Mouse (Mus musculus) forebrain, embryonic 16.5 days (tissue): ENCODE results near the gene Ppp2r2c. TPM values are rescaled to one million over a fixed set of nuclear protein-coding genes. Genes with fewer than 3 reads are reported as not detected.

ENCODE experiments used
- ATAC-seq: fragments of 200-750 bp; cut with Nextera tagmentation; 2 replicates; pipeline ENCODE4 v1.8.0; 2017; ENCODE audit warnings: mild to moderate bottlenecking, moderate library complexity
- H3K27ac ChIP-seq: fragments of 300-500 bp; sonication (generic); 2 replicates; pipeline ENCODE4 v1.5.1; 2014; ENCODE audit warnings: low read length, control low read depth
- H3K27me3 ChIP-seq: fragments of 300-500 bp; sonication (generic); replicated peaks from 2 replicates; pipeline ENCODE4 v1.6.1; 2014; ENCODE audit warnings: low read length; ENCODE audit not compliant: control insufficient read depth, insufficient read depth
- H3K36me3 ChIP-seq: fragments of 300-500 bp; sonication (generic); 2 replicates; pipeline ENCODE4 v1.6.1; 2014; ENCODE audit not compliant: control insufficient read depth, insufficient read depth
- H3K4me1 ChIP-seq: fragments of 300-500 bp; sonication (generic); replicated peaks from 2 replicates; pipeline ENCODE4 v1.6.1; 2014; ENCODE audit warnings: low read length; ENCODE audit not compliant: control insufficient read depth, insufficient read depth
- H3K4me2 ChIP-seq: fragments of 300-500 bp; sonication (generic); 2 replicates; pipeline ENCODE4 v1.6.1; 2014; ENCODE audit warnings: mild to moderate bottlenecking, low read length, control low read depth
- H3K4me3 ChIP-seq: fragments of 300-500 bp; sonication (generic); replicated peaks from 2 replicates; pipeline ENCODE4 v1.5.1; 2014; ENCODE audit warnings: mild to moderate bottlenecking, low read length, control low read depth
- H3K9ac ChIP-seq: fragments of 300-500 bp; sonication (generic); replicated peaks from 2 replicates; pipeline ENCODE4 v1.6.1; 2014; ENCODE audit warnings: low read depth, low read length, control low read depth
- H3K9me3 ChIP-seq: fragments of 300-500 bp; sonication (generic); 2 replicates; pipeline ENCODE4 v1.6.1; 2016; ENCODE audit warnings: low read length; ENCODE audit not compliant: control insufficient read depth
- WGBS: fragments of 180-500 bp; shearing (Covaris S2); extraction: QIAGEN DNeasy Blood & Tissue Kit; methylation state at CpG from one replicate; pipeline ENCODE4 v1.1.7; 2014; 5-methylcytosine and 5-hydroxymethylcytosine counted together
- polyA plus RNA-seq: library from polyadenylated mRNA; unstranded; fragments of >200 nt; fragmentation: Nextera tagmentation; extraction: Ambion mirVana; gene quantifications from 2 replicates; pipeline ENCODE4 v1.2.1, GENCODE M21; 2015

The Ppp2r2c gene
- polyA plus RNA-seq, 1 experiment from 2014 or later = 38.3 TPM

DNA sequence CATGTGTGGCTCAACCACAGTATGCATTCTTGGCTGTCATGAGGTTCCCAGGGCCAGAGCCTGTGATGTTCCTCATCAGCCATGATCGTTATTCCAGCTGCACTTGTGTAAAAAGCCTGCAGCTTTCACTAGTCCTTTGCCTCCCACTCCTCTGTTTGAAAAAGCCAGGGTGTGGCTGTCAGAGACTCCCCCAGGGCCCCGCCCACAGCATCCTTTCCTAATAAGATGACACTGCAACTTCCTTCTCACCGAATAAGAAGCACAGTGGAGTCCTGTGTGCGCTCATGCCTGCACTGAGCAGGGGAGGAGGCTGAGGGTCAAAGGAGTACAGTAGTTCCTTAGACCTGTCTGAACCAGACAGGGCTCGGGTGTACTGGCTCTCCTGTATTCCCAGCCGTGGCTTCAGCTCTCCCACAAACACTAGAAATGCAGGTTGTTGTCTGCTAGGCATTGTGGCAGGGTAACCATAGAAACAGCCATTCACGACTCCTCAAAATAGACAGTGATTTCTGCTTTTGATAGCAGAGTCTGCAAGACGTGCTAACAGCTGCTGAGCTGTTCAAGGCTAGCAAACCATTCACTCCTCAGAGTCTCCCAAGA lies 76.9 kb downstream of the Ppp2r2c start:
- peaks cover 21% of the 10 kb centered on the region for H3K4me1 ChIP-seq
- no peak overlapping the region for H3K4me2 ChIP-seq
- no peaks in the 10 kb centered on the region for H3K36me3 ChIP-seq
- ATAC-seq = peak; percentile 81
- H3K27me3 ChIP-seq = peaks cover 5% of the 10 kb centered on the region; the same call in 1 of the 2 replicates
- H3K9me3 ChIP-seq = no peaks in the 10 kb centered on the region; the same call in 1 of the 2 replicates
- WGBS = 24% methylated on average over 8 of the region's 8 CpGs
- no peak overlapping the region for H3K9ac ChIP-seq
- H3K27ac ChIP-seq = peak overlapping the region; percentile 81
- no peak overlapping the region for H3K4me3 ChIP-seq

- 59% methylated on average over 2 of the region's 2 CpGs for WGBS
- Histone ChIP-seq H3K9ac (no peak overlapping the region), H3K4me1 (peaks cover 21% of the 10 kb centered on the region), H3K27me3 (peaks cover 5% of the 10 kb centered on the region; the same call in 1 of the 2 replicates), H3K4me3 (no peak overlapping the region), H3K4me2 (no peak overlapping the region), H3K27ac (peak overlapping the region; percentile 81), H3K9me3 (no peaks in the 10 kb centered on the region; the same call in 1 of the 2 replicates), H3K36me3 (no peaks in the 10 kb centered on the region)
- peak; percentile 5 for ATAC-seq
Observed at GRCm38 (mm10) chr5:36945713-36946112, 77.4 kb downstream of the Ppp2r2c start.

DNA sequence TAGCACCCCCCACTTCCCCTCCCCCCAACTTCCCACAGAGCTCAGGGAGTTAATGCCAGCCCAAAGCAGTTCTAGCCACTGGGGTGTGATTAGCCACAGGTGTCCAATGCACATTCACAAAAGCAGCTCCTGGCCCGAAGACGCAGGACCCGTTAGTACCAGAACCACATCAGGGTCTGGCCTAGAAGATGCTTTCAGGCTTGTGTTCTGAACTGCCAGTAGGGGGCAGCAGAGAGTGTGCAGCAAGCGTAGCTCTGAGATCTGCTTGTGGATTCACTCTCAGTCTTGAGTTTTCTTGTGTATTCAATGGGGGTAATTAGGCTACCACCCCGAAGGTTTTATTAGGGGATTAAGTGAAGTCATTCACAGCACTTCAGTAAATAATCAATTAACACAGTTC lies 78.1 kb downstream of the Ppp2r2c start:
- Histone ChIP-seq H3K9me3 (no peaks in the 10 kb centered on the region; the same call in 1 of the 2 replicates), H3K27ac (no peak overlapping the region), H3K36me3 (no peaks in the 10 kb centered on the region), H3K4me2 (no peak overlapping the region), H3K9ac (no peak overlapping the region), H3K27me3 (peaks cover 5% of the 10 kb centered on the region; the same call in 1 of the 2 replicates), H3K4me1 (peaks cover 21% of the 10 kb centered on the region), H3K4me3 (no peak overlapping the region)
- 0 out of 2 replicates have a peak, but pooled peaks have one; percentile 5 for ATAC-seq
- 7% methylated on average over 5 of the region's 5 CpGs for WGBS

DNA sequence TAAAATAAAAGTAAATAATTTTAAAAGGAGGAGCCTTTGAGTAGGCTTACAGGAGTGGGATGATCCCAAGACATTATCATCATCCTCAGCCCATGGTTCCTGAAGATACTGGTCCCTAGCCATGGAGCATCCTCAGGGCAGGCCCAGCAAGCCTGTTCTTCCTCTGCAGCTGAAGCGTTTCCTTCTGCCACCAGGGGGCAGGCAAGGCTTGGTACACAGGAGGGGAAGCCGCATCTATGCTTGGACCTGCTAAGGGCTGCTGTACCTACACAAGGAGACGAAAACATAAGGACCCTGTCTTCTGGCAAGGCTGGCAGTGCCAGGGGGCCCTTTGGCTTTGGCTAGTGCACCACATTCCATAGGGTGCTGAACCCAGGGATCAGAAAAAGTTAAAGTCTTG lies 80.5 kb downstream of the Ppp2r2c start:
- WGBS = 11% methylated on average over 3 of the region's 3 CpGs
- Histone ChIP-seq H3K4me1 (peaks cover 21% of the 10 kb centered on the region), H3K9ac (no peak overlapping the region), H3K36me3 (no peaks in the 10 kb centered on the region), H3K4me3 (no peak overlapping the region), H3K27ac (no peak overlapping the region), H3K4me2 (no peak overlapping the region), H3K27me3 (peaks cover 5% of the 10 kb centered on the region; the same call in 1 of the 2 replicates), H3K9me3 (no peaks in the 10 kb centered on the region)
- peak; percentile 45 for ATAC-seq

- Histone ChIP-seq H3K9me3 (no peaks in the 10 kb centered on the region), H3K27me3 (peaks cover 5% of the 10 kb centered on the region; the same call in 1 of the 2 replicates), H3K4me2 (no peak overlapping the region), H3K27ac (no peak overlapping the region), H3K4me1 (peaks cover 5% of the 10 kb centered on the region), H3K4me3 (no peak overlapping the region), H3K36me3 (no peaks in the 10 kb centered on the region), H3K9ac (no peak overlapping the region)
- WGBS = 60% methylated on average over 2 of the region's 2 CpGs
- no peak for ATAC-seq
Observed at GRCm38 (mm10) chr5:36950871-36951270, 82.6 kb downstream of the Ppp2r2c start.

DNA sequence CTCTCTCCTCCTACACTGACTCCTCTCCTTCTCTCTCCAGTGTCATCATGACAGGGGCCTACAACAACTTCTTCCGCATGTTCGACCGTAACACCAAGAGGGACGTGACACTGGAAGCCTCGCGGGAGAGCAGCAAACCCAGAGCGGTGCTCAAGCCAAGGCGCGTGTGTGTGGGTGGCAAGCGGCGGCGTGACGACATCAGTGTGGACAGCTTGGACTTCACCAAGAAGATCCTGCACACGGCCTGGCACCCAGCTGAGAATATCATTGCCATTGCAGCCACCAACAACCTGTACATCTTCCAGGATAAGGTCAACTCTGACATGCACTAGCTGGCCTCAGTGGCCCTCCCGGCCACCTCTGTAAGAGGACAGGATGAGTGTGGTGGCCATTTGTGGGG lies 84.0 kb downstream of the Ppp2r2c start:
- Histone ChIP-seq H3K9ac (no peak overlapping the region), H3K27me3 (peaks cover 3% of the 10 kb centered on the region; the same call in 1 of the 2 replicates), H3K4me3 (no peak overlapping the region), H3K4me1 (no peaks in the 10 kb centered on the region), H3K27ac (no peak overlapping the region), H3K36me3 (no peaks in the 10 kb centered on the region), H3K9me3 (no peaks in the 10 kb centered on the region), H3K4me2 (no peak overlapping the region)
- ATAC-seq = no peak
- 91% methylated on average over 15 of the region's 15 CpGs for WGBS

GRCm38 (mm10) chr5:36955366-36955765 lies 87.1 kb downstream of the Ppp2r2c start:
- H3K9ac ChIP-seq = no peak overlapping the region
- no peaks in the 10 kb centered on the region for H3K27me3 ChIP-seq
- H3K4me1 ChIP-seq = peaks cover under 1% of the 10 kb centered on the region; the same call in 1 of the 2 replicates
- H3K4me2 ChIP-seq = no peak overlapping the region
- H3K9me3 ChIP-seq = no peaks in the 10 kb centered on the region
- H3K27ac ChIP-seq = no peak overlapping the region
- no peak for ATAC-seq
- no peaks in the 10 kb centered on the region for H3K36me3 ChIP-seq
- WGBS = 30% methylated on average over 4 of the region's 4 CpGs
- no peak overlapping the region for H3K4me3 ChIP-seq

DNA sequence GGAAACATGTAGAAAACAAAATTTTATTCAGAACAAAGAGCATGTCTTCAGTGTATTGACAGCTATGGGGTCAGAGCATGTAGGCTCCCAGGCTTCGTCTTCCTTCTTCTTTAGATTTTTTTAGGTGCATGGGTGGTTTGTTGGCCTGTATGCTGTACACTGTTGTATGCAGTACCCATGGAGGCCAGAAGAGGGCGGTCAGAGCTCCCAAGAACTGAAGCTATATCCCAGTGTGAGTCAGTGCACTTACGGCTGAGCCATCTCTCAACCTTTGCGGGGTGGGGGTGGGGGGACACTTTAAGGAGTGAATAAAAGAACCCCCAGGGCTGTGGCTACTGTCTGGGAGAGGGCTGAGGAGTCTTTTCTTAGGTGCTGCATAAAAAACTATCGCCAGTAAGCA lies 90.5 kb downstream of the Ppp2r2c start:
- Histone ChIP-seq H3K36me3 (no peaks in the 10 kb centered on the region), H3K4me3 (no peak overlapping the region), H3K27me3 (no peaks in the 10 kb centered on the region), H3K4me2 (no peak overlapping the region), H3K4me1 (peaks cover 4% of the 10 kb centered on the region; the same call in 1 of the 2 replicates), H3K9ac (no peak overlapping the region), H3K9me3 (no peaks in the 10 kb centered on the region), H3K27ac (no peak overlapping the region)
- peak; percentile 64 for ATAC-seq
- WGBS = 28% methylated on average over 5 of the region's 5 CpGs

DNA sequence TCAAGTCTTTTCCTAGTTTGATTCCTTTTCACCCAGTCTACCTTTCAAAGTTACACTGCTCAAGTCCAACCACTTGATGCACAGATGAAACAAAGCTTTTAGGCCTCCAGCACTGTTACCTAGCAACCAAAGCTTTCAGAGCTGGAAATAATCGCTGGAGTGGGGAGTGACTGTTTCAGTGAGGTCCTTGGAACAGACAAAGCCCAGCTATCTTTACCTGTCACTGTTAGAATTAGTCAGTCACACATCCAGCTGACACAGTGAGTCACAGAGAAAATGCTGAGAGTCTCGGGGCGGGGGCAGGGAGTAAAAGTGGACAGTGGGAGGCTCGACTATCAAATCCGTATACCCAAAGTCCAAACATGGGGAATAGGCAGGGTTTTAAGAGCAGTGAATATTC lies 92.2 kb downstream of the Ppp2r2c start:
- H3K9ac ChIP-seq = no peak overlapping the region
- no peak overlapping the region for H3K4me3 ChIP-seq
- no peaks in the 10 kb centered on the region for H3K27me3 ChIP-seq
- peaks cover 4% of the 10 kb centered on the region; the same call in 1 of the 2 replicates for H3K4me1 ChIP-seq
- H3K9me3 ChIP-seq = no peaks in the 10 kb centered on the region
- WGBS = 9% methylated on average over 5 of the region's 5 CpGs
- H3K4me2 ChIP-seq = no peak overlapping the region
- no peaks in the 10 kb centered on the region for H3K36me3 ChIP-seq
- H3K27ac ChIP-seq = 0 out of 2 replicates have a peak overlapping the region, but pooled peaks have one; percentile 20
- peak; percentile 63 for ATAC-seq
